Mouse (Mus musculus) urinary bladder, postnatal 0 days (tissue): ENCODE measurements around the gene Slc10a3. TPM values are rescaled to one million over a fixed set of nuclear protein-coding genes. Genes with fewer than 3 reads are reported as not detected.

ENCODE experiments used
- polyA plus RNA-seq: library from polyadenylated mRNA; unstranded; fragments of >200 nt; fragmentation: Nextera tagmentation; extraction: Ambion mirVana; gene quantifications from 2 replicates; pipeline ENCODE4 v1.2.1, GENCODE M21; 2015

Gene Slc10a3
- 18.1 and 19.6 TPM in 2 replicates for polyA plus RNA-seq

DNA sequence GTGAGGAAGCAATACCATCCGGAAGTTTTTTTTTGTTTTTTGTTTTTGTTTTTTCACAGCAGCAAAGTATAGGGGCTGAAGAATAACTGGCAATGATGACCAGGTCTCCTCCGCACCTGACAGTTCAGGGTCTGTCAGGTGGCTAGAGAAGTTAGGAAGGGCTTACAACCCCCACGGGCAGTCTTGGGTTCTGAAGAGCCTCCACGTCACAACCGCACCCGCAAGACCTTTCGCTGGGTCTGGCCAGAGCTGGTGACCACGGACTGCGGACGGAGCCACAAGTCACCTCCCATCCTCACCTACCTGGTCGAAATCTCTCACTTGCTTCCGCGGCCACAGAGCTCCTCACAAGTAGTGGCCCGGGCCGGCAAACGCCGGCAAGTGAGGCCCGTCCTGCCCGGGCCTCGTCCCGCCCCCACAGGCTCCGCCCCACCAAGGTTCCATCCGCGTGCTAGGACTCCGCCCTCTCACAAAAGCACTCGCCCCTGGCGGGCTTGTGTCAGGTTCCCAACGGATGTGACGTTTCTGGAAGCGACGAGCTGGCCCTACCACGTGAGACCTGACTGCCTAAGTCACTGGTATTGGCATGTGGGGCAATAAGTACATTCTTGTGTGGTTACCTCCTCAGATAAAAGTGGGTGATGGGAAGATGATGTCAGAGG, at the start of gene Slc10a3, which contains the start of gene Ubl4a:
Gene Slc10a3, minus strand, starts transcription at position 462 of the 662 bp plus-strand sequence.
Gene Ubl4a, minus strand, starts transcription at position 331 of the 662 bp plus-strand sequence.

GRCm38 (mm10) chrX:74392535-74393443, 19.6 kb upstream of the Slc10a3 start, which contains the start of the genes Fam3a and Ikbkg:
Fam3a (minus strand) TSS chrX:74393272.
Ikbkg (plus strand) TSS chrX:74393290.

DNA sequence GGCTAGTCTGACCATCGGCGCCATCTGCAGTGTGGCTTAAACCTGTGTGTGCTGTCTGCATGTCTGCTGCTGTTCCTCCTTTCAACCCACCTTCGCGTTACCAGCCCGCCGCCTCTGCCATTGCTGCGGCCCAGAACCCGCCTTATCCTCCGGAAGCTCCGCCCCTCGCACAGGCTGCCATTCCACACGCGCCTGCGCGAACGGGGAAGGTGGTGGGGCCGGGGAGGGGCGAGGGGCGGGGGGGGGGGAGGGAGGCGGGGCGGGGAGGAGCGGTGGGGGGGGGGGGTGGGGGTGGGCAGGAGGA, 19.7 kb downstream of the Slc10a3 start, which contains the start of gene Lage3:
Gene Lage3, minus strand, starts transcription at position 152 of the 304 bp plus-strand sequence.

GRCm38 (mm10) chrX:74328725-74329161, 44.4 kb downstream of the Slc10a3 start, which contains the start of gene Plxna3:
Plxna3 (plus strand) TSS chrX:74329066.

Other genes with a start within 250 kb of the Slc10a3 start
- gene Opn1mw, start 245.9 kb downstream of the Slc10a3 start, polyA plus RNA-seq, result not detected in 2 replicates
- gene Mecp2, start 238.0 kb downstream of the Slc10a3 start, polyA plus RNA-seq, result 8.5 and 9.1 TPM in 2 replicates
- not detected in 2 replicates for gene Tex28, start 205.5 kb downstream of the Slc10a3 start, polyA plus RNA-seq
- gene Tktl1, start 196.1 kb downstream of the Slc10a3 start, polyA plus RNA-seq, result 0.10 and 0.16 TPM in 2 replicates
- gene Flna, start 123.5 kb downstream of the Slc10a3 start, polyA plus RNA-seq, result 1,264 and 1,315 TPM in 2 replicates
- 27.8 and 28.9 TPM in 2 replicates for gene Emd, start 118.7 kb downstream of the Slc10a3 start, polyA plus RNA-seq
- gene Rpl10, start 102.5 kb downstream of the Slc10a3 start, polyA plus RNA-seq, result 802 and 865 TPM in 2 replicates
- 50.5 and 56.1 TPM in 2 replicates for gene Taz, start 91.4 kb downstream of the Slc10a3 start, polyA plus RNA-seq
- 18.6 and 20.0 TPM in 2 replicates for gene Dnase1l1, start 91.0 kb downstream of the Slc10a3 start, polyA plus RNA-seq
- gene Atp6ap1, start 76.3 kb downstream of the Slc10a3 start, polyA plus RNA-seq, result 97.3 and 109 TPM in 2 replicates
- gene Gdi1, start 68.4 kb downstream of the Slc10a3 start, polyA plus RNA-seq, result 106 and 112 TPM in 2 replicates
- gene Fam50a, start 60.3 kb downstream of the Slc10a3 start, polyA plus RNA-seq, result 38.8 and 45.1 TPM in 2 replicates
- 2.2 and 2.3 TPM in 2 replicates for gene Plxna3, start 44.3 kb downstream of the Slc10a3 start, polyA plus RNA-seq
- gene Lage3, start 19.7 kb downstream of the Slc10a3 start, polyA plus RNA-seq, result 74.8 and 80.3 TPM in 2 replicates
- 65.4 and 70.7 TPM in 2 replicates for gene Ubl4a, start 131 bp downstream of the Slc10a3 start, polyA plus RNA-seq
- gene Fam3a, start 19.9 kb upstream of the Slc10a3 start, polyA plus RNA-seq, result 27.6 and 28.2 TPM in 2 replicates
- gene Ikbkg, start 19.9 kb upstream of the Slc10a3 start, polyA plus RNA-seq, result 17.3 and 17.9 TPM in 2 replicates
- gene G6pdx, start 55.8 kb upstream of the Slc10a3 start, polyA plus RNA-seq, result 61.1 and 65.3 TPM in 2 replicates
- gene Gm6880, start 108.0 kb upstream of the Slc10a3 start, polyA plus RNA-seq, result not detected in 2 replicates
- not detected in 2 replicates for gene Olfr1326-ps1, start 201.5 kb upstream of the Slc10a3 start, polyA plus RNA-seq
- not detected in 2 replicates for gene Olfr1325, start 219.3 kb upstream of the Slc10a3 start, polyA plus RNA-seq